Mouse (Mus musculus) adrenal gland (tissue): Measurements from ENCODE around the gene Grm4.

Source experiments
- intact Hi-C: fragments of 180-260 bp; cut with DNase I; formaldehyde crosslinking; loops from one replicate; pipeline ENCODE4 v1.15.1; 2025
- long read RNA-seq, 2 experiments: library from polyadenylated mRNA; unstranded; transcript quantifications; one replicate each; pipeline ENCODE4 v2.0.0; 2020; ENCODE audit warnings: borderline replicate concordance in 1 of 2; ENCODE audit not compliant: insufficient replicate concordance in 1 of 2

Gene Grm4
- long read RNA-seq, experiment 1, result 0 reads
- long read RNA-seq, experiment 2, result 0 reads

GRCm38 (mm10) chr17:27521303-27521702, at the start of gene Grm4:
TSS of gene Grm4 (minus strand) at chr17:27521403.
- intact Hi-C loops, result loop anchor here (10.0 kb wide), 1 partner anchor 487 kb away; no protein-coding TSS in a partner anchor

GRCm38 (mm10) chr17:27568228-27568627, 47.0 kb upstream of the Grm4 start:
- intact Hi-C loops, result loop anchor here (2.0 to 10.0 kb wide), 2 partner anchors 63 to 197 kb away; no protein-coding TSS in a partner anchor

- intact Hi-C loops, result loop anchor here (10.0 kb wide), 1 partner anchor 199 kb away; no protein-coding TSS in a partner anchor
Measured at GRCm38 (mm10) chr17:27565942-27566267, 44.7 kb upstream of the Grm4 start.

- intact Hi-C loops, result loop anchor here (10.0 kb wide), 1 partner anchor 199 kb away; no protein-coding TSS in a partner anchor
Measured at GRCm38 (mm10) chr17:27565163-27565941, 44.1 kb upstream of the Grm4 start, which contains the start of gene AI413582. TSS of gene AI413582 (minus strand) at chr17:27565756.

GRCm38 (mm10) chr17:27564391-27565162, 43.4 kb upstream of the Grm4 start:
- intact Hi-C loops, result loop anchor here (10.0 kb wide), 1 partner anchor 200 kb away; no protein-coding TSS in a partner anchor

- intact Hi-C loops, result loop anchor here (10.0 kb wide), 1 partner anchor 201 kb away; no protein-coding TSS in a partner anchor
Measured at GRCm38 (mm10) chr17:27563771-27564244, 42.6 kb upstream of the Grm4 start.

- intact Hi-C loops, result loop anchor here (10.0 kb wide), 1 partner anchor 203 kb away; no protein-coding TSS in a partner anchor
Measured at GRCm38 (mm10) chr17:27561809-27562526, 40.8 kb upstream of the Grm4 start.

- intact Hi-C loops, result loop anchor here (10.0 kb wide), 1 partner anchor 204 kb away; no protein-coding TSS in a partner anchor
Measured at GRCm38 (mm10) chr17:27560926-27561480, 39.8 kb upstream of the Grm4 start.

GRCm38 (mm10) chr17:27559596-27559995, 38.4 kb upstream of the Grm4 start:
- intact Hi-C loops, result no loop called here

- intact Hi-C loops, result no loop called here
Measured at GRCm38 (mm10) chr17:27558845-27559244, 37.6 kb upstream of the Grm4 start.

- intact Hi-C loops, result no loop called here
Measured at GRCm38 (mm10) chr17:27557927-27558661, 36.9 kb upstream of the Grm4 start.

- intact Hi-C loops, result no loop called here
Measured at GRCm38 (mm10) chr17:27557181-27557926, 36.2 kb upstream of the Grm4 start.

- intact Hi-C loops, result no loop called here
Measured at GRCm38 (mm10) chr17:27556315-27557011, 35.3 kb upstream of the Grm4 start, which contains the start of gene Hmga1. TSS of gene Hmga1 (plus strand) at chr17:27556497.

GRCm38 (mm10) chr17:27555512-27556172, 34.4 kb upstream of the Grm4 start:
- intact Hi-C loops, result no loop called here

- intact Hi-C loops, result no loop called here
Measured at GRCm38 (mm10) chr17:27555075-27555511, 33.9 kb upstream of the Grm4 start.

- intact Hi-C loops, result loop anchor here (5.0 kb wide), 1 partner anchor 78 kb away; no protein-coding TSS in a partner anchor
Measured at GRCm38 (mm10) chr17:27554062-27554960, 33.1 kb upstream of the Grm4 start.
